Mouse (Mus musculus) macrophage (primary cell): ENCODE measurements at regions not wholly inside any gene's neighbourhood (a gene's known extent, or its start where the extent isn't known, plus 50 kb on each side); places are given as distances from the start of the nearest gene placed in this dataset.

Source experiments
- H3K27ac ChIP-seq: fragments of 350-480 bp; formaldehyde crosslinking; 2 replicates; pipeline ENCODE4 v1.9.0; 2021
- H3K36me3 ChIP-seq: fragments of 350-480 bp; formaldehyde crosslinking; 2 replicates; pipeline ENCODE4 v1.9.0; 2021; ENCODE audit errors: inconsistent target
- H3K4me3 ChIP-seq: fragments of 350-480 bp; formaldehyde crosslinking; 2 replicates; pipeline ENCODE4 v1.9.0; 2021; ENCODE audit errors: inconsistent target
- H3K79me2 ChIP-seq: fragments of 350-480 bp; formaldehyde crosslinking; 2 replicates; pipeline ENCODE4 v1.9.0; 2021; ENCODE audit errors: inconsistent target
- WGBS: methylation state at CpG from one replicate; pipeline ENCODE4 v1.1.7; 2026; ENCODE audit warnings: inconsistent platforms; ENCODE audit not compliant: missing documents; 5-methylcytosine and 5-hydroxymethylcytosine counted together

DNA sequence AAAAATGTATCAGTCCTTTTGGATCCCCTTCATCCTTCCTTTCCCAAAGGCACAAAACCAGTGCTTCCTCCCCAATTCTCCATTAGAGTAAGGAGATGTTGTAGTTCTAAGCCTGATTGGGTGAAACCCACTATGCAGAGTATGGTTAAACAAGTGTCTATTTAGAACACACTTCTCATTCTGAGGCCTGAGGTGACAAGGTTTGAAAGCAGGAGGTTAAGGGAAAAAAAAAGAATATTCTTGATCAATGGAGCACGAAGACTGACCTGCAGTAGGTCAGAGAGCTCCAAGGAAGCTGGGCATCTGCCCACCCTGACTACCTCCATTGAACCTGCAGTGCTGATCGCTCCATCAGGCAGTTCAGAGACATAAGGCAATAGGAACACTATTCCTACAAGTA is 58.5 kb upstream of the Abcd3 start:
- Histone ChIP-seq H3K27ac (no peak overlapping the region), H3K79me2 (no peaks in the 10 kb centered on the region), H3K36me3 (no peaks in the 10 kb centered on the region), H3K4me3 (no peak overlapping the region)
- 88% methylated on average over 2 of the region's 2 CpGs for WGBS

DNA sequence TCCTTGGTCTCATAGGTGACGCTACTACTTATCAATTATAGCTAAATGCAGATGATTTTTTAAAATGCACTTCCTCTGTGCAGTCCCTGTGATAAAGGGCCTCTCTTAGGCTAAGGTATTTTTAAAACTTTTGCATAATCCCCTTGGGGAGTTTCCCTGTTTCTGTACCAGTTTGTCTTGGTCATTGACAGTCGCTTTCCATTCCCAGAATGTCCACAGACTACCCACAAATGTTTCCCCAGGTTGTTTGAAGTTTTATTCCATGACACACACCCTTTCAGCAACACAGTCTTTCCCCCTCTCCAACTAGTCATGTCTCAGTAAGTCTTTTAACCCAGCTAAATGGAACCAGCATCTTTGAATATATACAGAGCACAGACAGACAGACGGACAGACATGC is 57.6 kb upstream of the Abcd3 start:
- 73% methylated on average over 3 of the region's 3 CpGs for WGBS
- Histone ChIP-seq H3K79me2 (no peaks in the 10 kb centered on the region), H3K27ac (no peak overlapping the region), H3K4me3 (no peak overlapping the region), H3K36me3 (no peaks in the 10 kb centered on the region)

DNA sequence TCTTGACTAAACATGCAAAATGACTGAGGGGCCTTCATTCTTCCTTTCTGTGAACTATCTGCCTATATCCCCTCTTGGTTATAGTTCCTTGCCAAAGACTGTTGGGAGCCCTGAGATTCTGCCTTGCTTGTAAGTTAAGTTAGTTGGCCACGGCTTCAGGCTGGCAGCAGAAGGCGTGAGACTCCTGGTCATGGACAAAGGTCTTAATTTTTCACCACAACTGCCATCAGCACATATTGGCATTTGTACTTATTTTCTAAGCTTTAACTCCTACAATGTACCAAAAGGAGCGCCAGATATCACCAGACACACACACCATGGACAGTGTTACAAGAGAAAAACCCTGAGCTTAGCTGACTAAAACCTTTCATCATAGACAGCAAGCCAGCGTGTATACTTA is 56.7 kb upstream of the Abcd3 start:
- Histone ChIP-seq H3K27ac (no peak overlapping the region), H3K79me2 (no peaks in the 10 kb centered on the region), H3K36me3 (no peaks in the 10 kb centered on the region), H3K4me3 (no peak overlapping the region)
- WGBS, result 92% methylated on average over 4 of the region's 4 CpGs

DNA sequence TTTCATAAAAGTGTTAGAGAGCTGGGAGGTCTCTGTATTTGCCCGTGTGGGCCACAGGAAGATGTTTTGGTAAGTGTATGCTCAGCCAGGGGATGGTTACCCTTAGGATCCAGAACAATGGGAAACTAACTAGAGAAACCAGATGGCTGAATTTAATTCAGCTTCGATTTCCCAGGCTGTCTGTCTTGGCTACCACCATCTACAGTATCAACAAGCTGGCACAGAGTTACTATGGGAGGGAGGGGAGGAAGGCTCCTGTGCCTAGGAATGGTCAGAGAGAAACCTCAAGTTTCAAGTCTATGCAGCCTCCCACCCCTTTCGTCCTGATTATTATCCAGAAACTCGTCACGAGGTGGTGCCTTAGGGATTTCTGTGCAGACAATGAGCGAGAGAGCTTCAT is 55.6 kb upstream of the Abcd3 start:
- no peaks in the 10 kb centered on the region for H3K79me2 ChIP-seq
- WGBS, result 89% methylated on average over 6 of the region's 6 CpGs

DNA sequence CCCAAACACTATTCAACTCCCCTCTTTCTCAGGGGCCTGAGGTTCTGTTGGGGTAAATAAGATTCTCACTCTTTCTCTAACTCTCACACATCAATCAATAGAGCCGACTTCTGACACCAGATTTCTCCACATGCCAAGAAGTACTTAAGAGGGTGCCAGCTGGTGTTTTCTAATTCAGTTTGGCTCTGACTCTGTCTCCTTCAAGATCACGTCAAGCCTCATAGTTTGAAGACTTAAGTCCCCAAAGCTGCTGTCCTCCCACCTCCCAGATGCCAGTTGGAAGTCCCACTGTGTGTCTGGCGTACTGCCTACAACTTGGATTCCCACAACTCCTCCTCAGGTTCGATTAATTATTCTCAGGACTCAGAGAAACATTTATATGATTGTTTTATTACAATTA is 54.6 kb upstream of the Abcd3 start:
- 85% methylated on average over 4 of the region's 4 CpGs for WGBS
- H3K79me2 ChIP-seq, result no peaks in the 10 kb centered on the region
- H3K4me3 ChIP-seq, result no peak overlapping the region
- no peaks in the 10 kb centered on the region for H3K36me3 ChIP-seq
- no peak overlapping the region for H3K27ac ChIP-seq

More for the DNA sequence above, 55.6 kb upstream of the Abcd3 start:
- Histone ChIP-seq H3K4me3 (no peak overlapping the region), H3K36me3 (no peaks in the 10 kb centered on the region), H3K27ac (no peak overlapping the region)

DNA sequence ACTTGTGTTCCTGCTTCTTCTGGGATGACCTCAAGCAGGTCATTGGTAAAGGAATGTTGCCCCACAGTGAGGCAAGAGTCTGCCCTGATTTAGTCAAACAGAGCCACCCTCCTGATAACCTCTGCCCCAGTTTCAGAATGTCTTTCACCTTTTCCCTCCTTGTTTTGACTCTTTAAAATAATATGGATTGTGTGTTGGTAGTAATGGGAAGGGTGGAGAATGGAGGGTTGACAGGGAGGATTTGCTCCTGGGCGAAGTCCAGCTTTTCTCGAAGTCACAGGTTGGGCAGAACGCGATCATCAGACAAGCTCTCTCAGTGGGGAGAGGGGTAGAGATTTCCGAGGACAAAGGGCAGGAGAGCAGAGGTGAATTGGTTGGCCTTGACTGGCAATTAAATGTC is 52.2 kb upstream of the Abcd3 start:
- 96% methylated on average over 5 of the region's 5 CpGs for WGBS
- Histone ChIP-seq H3K27ac (no peak overlapping the region), H3K79me2 (no peaks in the 10 kb centered on the region), H3K4me3 (no peak overlapping the region), H3K36me3 (no peaks in the 10 kb centered on the region)

DNA sequence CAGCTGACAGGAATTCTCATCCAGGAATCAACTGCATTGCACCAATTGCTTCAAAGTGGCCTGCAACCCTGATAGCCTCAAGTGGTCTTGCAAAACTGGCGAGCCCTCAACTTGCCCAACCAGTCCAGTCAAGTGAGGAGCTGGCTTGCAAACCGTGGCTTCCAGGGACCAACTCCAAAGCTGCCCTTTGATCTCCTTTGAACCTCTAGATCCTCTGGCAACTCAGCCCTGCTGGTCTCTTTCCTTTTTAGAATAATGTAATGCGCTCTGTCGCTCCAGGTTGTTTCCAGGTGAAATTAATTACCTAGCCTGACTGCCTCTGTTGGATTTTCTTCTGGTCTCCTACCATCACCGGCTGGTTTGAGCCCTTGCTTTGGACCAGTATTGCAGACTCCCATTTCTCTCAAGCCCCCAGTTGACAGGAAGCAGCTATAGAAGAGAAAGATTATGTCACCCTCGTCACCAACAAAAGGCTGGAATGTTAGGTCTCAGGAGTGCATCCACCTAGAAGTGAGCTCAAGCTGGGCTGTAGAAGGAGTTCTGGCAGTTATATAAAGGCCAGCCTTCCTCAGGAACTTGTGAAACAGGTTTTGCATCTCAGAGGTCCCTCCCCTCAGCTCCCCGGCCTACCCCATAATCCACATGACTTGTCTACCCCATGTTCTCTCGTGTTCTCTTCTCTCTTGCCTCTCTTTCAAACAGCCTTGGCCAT is 49.8 kb upstream of the Abcd3 start:
- H3K36me3 ChIP-seq, result no peaks in the 10 kb centered on the region
- H3K27ac ChIP-seq, result no peak overlapping the region
- no peaks in the 10 kb centered on the region for H3K79me2 ChIP-seq
- H3K4me3 ChIP-seq, result no peak overlapping the region
- WGBS, result 70% methylated on average over 8 of the region's 8 CpGs
